Mouse (Mus musculus) hindbrain, embryonic 14.5 days (tissue): Measurements from ENCODE around the gene Adamtsl2. TPM values are rescaled to one million over a fixed set of nuclear protein-coding genes. Genes with fewer than 3 reads are reported as not detected.

Source experiments
- ATAC-seq: fragments of 200-750 bp; cut with Nextera tagmentation; 2 replicates; pipeline ENCODE4 v1.8.0; 2017; ENCODE audit warnings: moderate number of reproducible peaks, mild to moderate bottlenecking, moderate TSS enrichment, moderate library complexity; ENCODE audit not compliant: low FRiP score
- DNase-seq: peaks from one replicate; pipeline ENCODE4 v3.0.0-alpha.2; 2015; ENCODE audit warnings: low spot score
- H3K27ac ChIP-seq: fragments of 300-500 bp; sonication (generic); 2 replicates; pipeline ENCODE4 v1.5.1; 2014; ENCODE audit warnings: mild to moderate bottlenecking, moderate library complexity
- H3K27me3 ChIP-seq: fragments of 300-500 bp; sonication (generic); 2 replicates; pipeline ENCODE4 v1.6.1; 2014; ENCODE audit warnings: mild to moderate bottlenecking, low read length, mixed read lengths; ENCODE audit not compliant: control insufficient read depth, insufficient read depth
- H3K36me3 ChIP-seq: fragments of 300-500 bp; sonication (generic); replicated peaks from 2 replicates; pipeline ENCODE4 v1.6.1; 2014; ENCODE audit not compliant: control insufficient read depth, insufficient read depth
- H3K4me1 ChIP-seq: fragments of 300-500 bp; sonication (generic); replicated peaks from 2 replicates; pipeline ENCODE4 v1.6.1; 2014; ENCODE audit warnings: antibody characterized with exemption, low read length, mixed read lengths; ENCODE audit not compliant: control insufficient read depth, insufficient read depth
- H3K4me2 ChIP-seq: fragments of 300-500 bp; sonication (generic); replicated peaks from 2 replicates; pipeline ENCODE4 v1.6.1; 2014; ENCODE audit warnings: mild to moderate bottlenecking, moderate library complexity
- H3K4me3 ChIP-seq: fragments of 300-500 bp; sonication (generic); replicated peaks from 2 replicates; pipeline ENCODE4 v1.5.1; 2014; ENCODE audit warnings: mild to moderate bottlenecking, low read length
- H3K9ac ChIP-seq: fragments of 300-500 bp; sonication (generic); 2 replicates; pipeline ENCODE4 v1.6.1; 2014
- H3K9me3 ChIP-seq: fragments of 300-500 bp; sonication (generic); 2 replicates; pipeline ENCODE4 v1.6.1; 2016; ENCODE audit warnings: low read length; ENCODE audit not compliant: control insufficient read depth
- WGBS: fragments of 180-500 bp; shearing (Covaris S2); extraction: QIAGEN DNeasy Blood & Tissue Kit; methylation state at CpG from one replicate; pipeline ENCODE4 v1.1.7; 2014; 5-methylcytosine and 5-hydroxymethylcytosine counted together
- polyA plus RNA-seq: library from polyadenylated mRNA; unstranded; fragments of >200 nt; fragmentation: Nextera tagmentation; extraction: Ambion mirVana; gene quantifications from 2 replicates; pipeline ENCODE4 v1.2.1, GENCODE M21; 2014

The Adamtsl2 gene
- 9.1 and 10.0 TPM in 2 replicates for polyA plus RNA-seq

GRCm38 (mm10) chr2:27079152-27079584 lies at the start of gene Adamtsl2:
Gene Adamtsl2, plus strand, starts transcription at chr2:27079379.
- H3K9ac ChIP-seq = peak within 1 kb of the TSS; percentile 36
- H3K4me3 ChIP-seq = no peak within 1 kb of the TSS; the same call in 1 of the 2 replicates

GRCm38 (mm10) chr2:27032361-27032760 lies 46.8 kb upstream of the Adamtsl2 start:
- no peaks in the 10 kb centered on the region for H3K9me3 ChIP-seq
- no peak overlapping the region for H3K9ac ChIP-seq
- no peaks in the 10 kb centered on the region for H3K27me3 ChIP-seq
- DNase-seq (no peak), ATAC-seq (no peak)
- no peaks in the 10 kb centered on the region for H3K36me3 ChIP-seq
- H3K4me3 ChIP-seq = no peak overlapping the region
- peaks cover 5% of the 10 kb centered on the region; the same call in 1 of the 2 replicates for H3K4me1 ChIP-seq
- no peak overlapping the region for H3K4me2 ChIP-seq
- H3K27ac ChIP-seq = no peak overlapping the region
- WGBS = 81% methylated on average over 2 of the region's 2 CpGs

More at GRCm38 (mm10) chr2:27079152-27079584, at the start of gene Adamtsl2:
- H3K36me3 ChIP-seq = no peaks in the 10 kb centered on the region
- H3K4me2 ChIP-seq = peak within 1 kb of the TSS; percentile 27
- H3K4me1 ChIP-seq = peaks cover 22% of the 10 kb centered on the region
- WGBS = under 1% methylated on average over 10 of the region's 10 CpGs
- H3K27me3 ChIP-seq = no peaks in the 10 kb centered on the region
- peak; percentile 78 for ATAC-seq
- peak within 1 kb of the TSS; percentile 54 for H3K27ac ChIP-seq
- no peaks in the 10 kb centered on the region for H3K9me3 ChIP-seq
- DNase-seq = peak; percentile 76

GRCm38 (mm10) chr2:27036003-27036402 lies 43.2 kb upstream of the Adamtsl2 start:
- Histone ChIP-seq H3K36me3 (no peaks in the 10 kb centered on the region), H3K27me3 (no peaks in the 10 kb centered on the region), H3K27ac (no peak overlapping the region), H3K9me3 (no peaks in the 10 kb centered on the region), H3K9ac (no peak overlapping the region), H3K4me3 (no peak overlapping the region), H3K4me2 (no peak overlapping the region), H3K4me1 (no peaks in the 10 kb centered on the region)
- 81% methylated on average over 3 of the region's 3 CpGs for WGBS
- DNase-seq (no peak), ATAC-seq (no peak)

- H3K27me3 ChIP-seq = no peaks in the 10 kb centered on the region
- H3K9ac ChIP-seq = no peak overlapping the region
- H3K36me3 ChIP-seq = no peaks in the 10 kb centered on the region
- DNase-seq (no peak), ATAC-seq (no peak)
- H3K4me2 ChIP-seq = no peak overlapping the region
- 51% methylated on average over 4 of the region's 4 CpGs for WGBS
- H3K4me1 ChIP-seq = no peaks in the 10 kb centered on the region
- H3K4me3 ChIP-seq = no peak overlapping the region
- H3K27ac ChIP-seq = no peak overlapping the region
- no peaks in the 10 kb centered on the region for H3K9me3 ChIP-seq
Measured at GRCm38 (mm10) chr2:27037008-27037407, 42.2 kb upstream of the Adamtsl2 start.

GRCm38 (mm10) chr2:27038596-27038995 lies 40.6 kb upstream of the Adamtsl2 start:
- H3K4me3 ChIP-seq = no peak overlapping the region
- no peaks in the 10 kb centered on the region for H3K36me3 ChIP-seq
- no peak overlapping the region for H3K4me2 ChIP-seq
- DNase-seq (peak; percentile 93), ATAC-seq (no peak)
- H3K27me3 ChIP-seq = no peaks in the 10 kb centered on the region
- no peak overlapping the region for H3K27ac ChIP-seq
- no peaks in the 10 kb centered on the region for H3K9me3 ChIP-seq
- WGBS = 6% methylated on average over 3 of the region's 3 CpGs
- H3K9ac ChIP-seq = no peak overlapping the region
- H3K4me1 ChIP-seq = no peaks in the 10 kb centered on the region

- Histone ChIP-seq H3K4me2 (no peak overlapping the region), H3K27ac (no peak overlapping the region), H3K9ac (no peak overlapping the region), H3K4me3 (no peak overlapping the region), H3K36me3 (no peaks in the 10 kb centered on the region), H3K4me1 (no peaks in the 10 kb centered on the region), H3K27me3 (no peaks in the 10 kb centered on the region), H3K9me3 (no peaks in the 10 kb centered on the region)
- ATAC-seq (no peak), DNase-seq (no peak)
- WGBS = 17% methylated on average over 1 of the region's 1 CpGs
Measured at GRCm38 (mm10) chr2:27039286-27039685, 39.9 kb upstream of the Adamtsl2 start.

GRCm38 (mm10) chr2:27042131-27042844 lies 36.9 kb upstream of the Adamtsl2 start:
- H3K36me3 ChIP-seq = no peaks in the 10 kb centered on the region
- no peaks in the 10 kb centered on the region for H3K27me3 ChIP-seq
- H3K27ac ChIP-seq = no peak overlapping the region
- no peaks in the 10 kb centered on the region for H3K4me1 ChIP-seq
- H3K4me3 ChIP-seq = no peak overlapping the region
- 71% methylated on average over 8 of the region's 8 CpGs for WGBS
- no peak for ATAC-seq
- no peak overlapping the region for H3K9ac ChIP-seq
- no peak overlapping the region for H3K4me2 ChIP-seq
- no peak for DNase-seq
- H3K9me3 ChIP-seq = no peaks in the 10 kb centered on the region

- no peak overlapping the region for H3K9ac ChIP-seq
- peak; percentile 90 for ATAC-seq
- 21% methylated on average over 3 of the region's 3 CpGs for WGBS
Measured at GRCm38 (mm10) chr2:27043461-27043860, 35.7 kb upstream of the Adamtsl2 start.

GRCm38 (mm10) chr2:27044166-27044565 lies 35.0 kb upstream of the Adamtsl2 start:
- H3K27ac ChIP-seq = no peak overlapping the region
- H3K9me3 ChIP-seq = no peaks in the 10 kb centered on the region
- no peak overlapping the region for H3K9ac ChIP-seq
- H3K4me1 ChIP-seq = no peaks in the 10 kb centered on the region
- H3K4me3 ChIP-seq = no peak overlapping the region
- no peaks in the 10 kb centered on the region for H3K36me3 ChIP-seq
- ATAC-seq (no peak), DNase-seq (no peak)
- no peak overlapping the region for H3K4me2 ChIP-seq
- H3K27me3 ChIP-seq = no peaks in the 10 kb centered on the region
- WGBS = 72% methylated on average over 4 of the region's 4 CpGs

More at GRCm38 (mm10) chr2:27043461-27043860, 35.7 kb upstream of the Adamtsl2 start:
- no peaks in the 10 kb centered on the region for H3K4me1 ChIP-seq
- no peaks in the 10 kb centered on the region for H3K9me3 ChIP-seq
- peak; percentile 82 for DNase-seq
- no peaks in the 10 kb centered on the region for H3K36me3 ChIP-seq
- no peaks in the 10 kb centered on the region for H3K27me3 ChIP-seq
- H3K27ac ChIP-seq = no peak overlapping the region
- H3K4me2 ChIP-seq = no peak overlapping the region
- no peak overlapping the region for H3K4me3 ChIP-seq
